Mouse (Mus musculus) yolk sac, embryonic 10.5 days (tissue): ENCODE measurements at regions not wholly inside any gene's neighbourhood (a gene's known extent, or its start where the extent isn't known, plus 50 kb on each side); places are given as distances from the start of the nearest gene placed in this dataset.
"Not testable (repeated sequence)": the region's sequence is repeated elsewhere in the genome, so short reads cannot be mapped to it uniquely, and the experiment has no call there.

ENCODE experiments used
- DNase-seq: peaks from one replicate; pipeline ENCODE4 v3.0.0-alpha.2; 2017; ENCODE audit warnings: low spot score

GRCm38 (mm10) chr9:72166084-72166483, 54.4 kb upstream of the Tcf12 start:
- DNase-seq, result no peak

GRCm38 (mm10) chr9:72166611-72167010, 54.9 kb upstream of the Tcf12 start:
- DNase-seq, result no peak

- peak; percentile 8 for DNase-seq
Measured at GRCm38 (mm10) chr9:72169231-72169630, 57.6 kb upstream of the Tcf12 start.

GRCm38 (mm10) chr9:72169728-72170188, 58.1 kb upstream of the Tcf12 start:
- peak; percentile 53 for DNase-seq

- DNase-seq, result peak; percentile 4
Measured at GRCm38 (mm10) chr9:72170235-72170634, 58.6 kb upstream of the Tcf12 start.

GRCm38 (mm10) chr9:72172331-72172730, 60.7 kb upstream of the Tcf12 start:
- DNase-seq, result no peak

GRCm38 (mm10) chr9:72180972-72181371, 69.3 kb upstream of the Tcf12 start:
- DNase-seq, result no peak

GRCm38 (mm10) chr9:72183336-72183735, 71.7 kb upstream of the Tcf12 start:
- no peak for DNase-seq

- DNase-seq, result no peak
Measured at GRCm38 (mm10) chr9:72183925-72184324, 72.3 kb upstream of the Tcf12 start.

- DNase-seq, result no peak
Measured at GRCm38 (mm10) chr9:72189867-72190266, 78.2 kb upstream of the Tcf12 start.

- DNase-seq, result no peak
Measured at GRCm38 (mm10) chr9:72190631-72191030, 79.0 kb upstream of the Tcf12 start.

- no peak for DNase-seq
Measured at GRCm38 (mm10) chr9:72191091-72191490, 79.4 kb upstream of the Tcf12 start.

GRCm38 (mm10) chr9:72192051-72192952, 80.6 kb upstream of the Tcf12 start:
- no peak for DNase-seq

- not testable (repeated sequence) for DNase-seq
Measured at GRCm38 (mm10) chr9:72192953-72193337, 81.3 kb upstream of the Tcf12 start.

- no peak for DNase-seq
Measured at GRCm38 (mm10) chr9:72195348-72195747, 79.3 kb upstream of the Zfp280d start.

GRCm38 (mm10) chr9:72196626-72197330, 77.9 kb upstream of the Zfp280d start:
- no peak for DNase-seq

- no peak for DNase-seq
Measured at GRCm38 (mm10) chr9:72197331-72197732, 77.3 kb upstream of the Zfp280d start.

GRCm38 (mm10) chr9:72198976-72199375, 75.7 kb upstream of the Zfp280d start:
- no peak for DNase-seq

- no peak for DNase-seq
Measured at GRCm38 (mm10) chr9:72204357-72204905, 70.2 kb upstream of the Zfp280d start.

- DNase-seq, result no peak
Measured at GRCm38 (mm10) chr9:72205815-72206214, 68.8 kb upstream of the Zfp280d start.

- no peak for DNase-seq
Measured at GRCm38 (mm10) chr9:72206911-72207310, 67.7 kb upstream of the Zfp280d start.

GRCm38 (mm10) chr9:72208296-72208695, 66.4 kb upstream of the Zfp280d start:
- no peak for DNase-seq
